Mouse (Mus musculus) heart, postnatal 0 days (tissue): ENCODE measurements around the gene Ildr2.

Experiments used
- CTCF ChIP-seq: IDR thresholded peaks from 2 replicates; pipeline ENCODE4 v1.5.1; 2016; ENCODE audit warnings: antibody characterized with exemption, control low read depth, low read depth
- EP300 ChIP-seq: IDR thresholded peaks from 2 replicates; pipeline ENCODE4 v1.6.1; 2016; ENCODE audit warnings: antibody characterized with exemption, low read depth

DNA sequence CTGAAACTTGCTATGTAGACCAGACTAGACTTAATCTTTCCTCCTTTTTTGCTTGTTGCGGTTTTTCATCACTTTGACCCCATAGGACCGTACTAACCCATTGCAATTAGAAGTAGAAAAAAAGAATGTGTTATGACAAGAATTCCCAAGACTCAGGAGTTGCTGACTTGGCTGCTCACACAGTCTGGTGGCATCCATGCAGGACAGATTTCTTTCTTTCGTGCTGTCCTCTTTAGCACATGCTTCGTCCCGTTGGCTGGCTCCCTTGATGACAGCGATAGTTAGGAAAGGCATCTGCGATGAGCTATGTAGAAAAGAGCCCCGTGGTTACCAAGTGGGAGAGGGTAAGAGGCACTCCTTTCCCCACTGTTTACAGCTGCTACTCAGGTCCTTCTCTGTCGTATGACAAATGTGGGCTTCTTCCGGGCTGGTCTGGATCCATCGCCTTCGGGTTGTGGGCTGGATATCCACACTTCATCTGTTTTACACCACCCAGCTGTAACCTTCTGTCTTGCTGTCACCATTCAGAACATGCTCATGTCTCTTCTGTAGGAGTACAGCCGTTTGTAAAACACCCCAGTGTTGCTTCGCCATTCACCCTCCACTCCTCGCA, 43.7 kb downstream of the Ildr2 start:
- no peak for TF ChIP-seq EP300
- TF ChIP-seq CTCF = no peak
